Mouse (Mus musculus) hindlimb bud, embryonic 11.5 days (tissue): ENCODE results near the gene Erich6b.

Experiments
- DNase-seq: peaks from one replicate; pipeline ENCODE4 v3.0.0-alpha.2; 2012; ENCODE audit warnings: low read depth, low spot score; ENCODE audit errors: extremely low spot score

The Erich6b gene

DNA sequence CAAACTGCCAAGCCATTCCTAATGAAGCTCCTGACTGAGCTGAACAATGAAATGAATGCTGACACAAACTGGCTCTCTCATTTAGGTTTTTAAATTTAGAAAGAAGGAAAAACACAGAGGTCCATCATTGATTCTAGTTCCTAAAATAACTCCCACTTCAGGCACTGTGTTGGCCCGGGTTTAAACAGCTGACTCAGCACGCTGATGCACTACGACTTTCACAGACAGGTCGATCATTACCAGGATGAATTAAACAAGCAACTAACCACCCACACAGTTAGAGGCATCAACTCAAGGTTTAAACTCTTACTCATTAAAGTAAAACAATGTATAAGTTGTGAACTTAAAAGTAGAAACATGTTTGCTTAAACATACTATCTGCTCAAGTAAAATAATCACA lies 64.6 kb downstream of the Erich6b start:
- no peak for DNase-seq

DNA sequence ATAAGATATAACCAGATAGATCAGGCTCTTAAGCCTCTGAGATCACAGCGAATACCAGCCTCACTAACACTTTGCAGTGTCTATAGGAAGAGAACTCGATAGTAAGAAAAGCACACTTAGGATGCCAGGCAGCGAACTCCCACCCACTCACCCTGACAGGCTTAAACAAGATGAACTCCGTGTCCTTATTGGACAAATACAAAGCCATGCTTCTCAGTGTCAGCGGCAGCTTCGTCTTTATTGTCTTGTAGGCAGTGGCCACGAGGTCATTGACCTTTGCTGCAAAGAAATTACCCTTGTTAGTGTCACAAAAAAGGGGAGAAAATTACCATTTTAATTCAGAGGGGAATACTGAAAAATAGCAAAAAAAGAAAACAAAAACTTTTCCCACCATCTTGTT lies 65.7 kb downstream of the Erich6b start:
- DNase-seq: no peak

GRCm38 (mm10) chr14:75708986-75709385 lies 66.9 kb downstream of the Erich6b start:
- DNase-seq: no peak

GRCm38 (mm10) chr14:75711731-75712130 lies 69.7 kb downstream of the Erich6b start:
- DNase-seq: no peak

- no peak for DNase-seq
Measured at GRCm38 (mm10) chr14:75712687-75713086, 70.6 kb downstream of the Erich6b start.

GRCm38 (mm10) chr14:75713661-75714060 lies 71.6 kb downstream of the Erich6b start:
- no peak for DNase-seq

DNA sequence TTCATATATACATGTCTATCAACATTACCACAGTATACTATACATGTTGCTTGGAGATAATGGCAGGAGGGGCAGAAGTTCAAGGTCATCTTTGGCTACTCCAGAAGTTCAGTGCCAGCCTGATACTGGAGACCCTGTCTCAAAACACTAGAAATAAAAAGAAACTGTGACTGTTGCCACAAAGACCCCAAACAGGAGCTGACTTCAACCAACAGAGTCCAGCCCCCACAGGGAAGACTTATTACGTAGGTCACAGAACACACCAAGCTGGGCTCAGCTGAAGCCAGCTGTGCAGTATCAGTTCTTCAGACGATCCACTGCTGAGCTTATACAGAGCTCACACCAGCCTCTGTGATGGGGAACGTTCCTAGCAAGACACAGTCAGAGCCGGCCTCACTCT lies 74.4 kb downstream of the Erich6b start:
- no peak for DNase-seq
